Mouse (Mus musculus): Measurements from ENCODE around the gene Erg. TPM values are rescaled to one million over a fixed set of nuclear protein-coding genes. Genes with fewer than 3 reads are reported as not detected.

Erg gene
- polyA plus RNA-seq, 1 experiment from 2014 or later: 4.0 TPM

DNA sequence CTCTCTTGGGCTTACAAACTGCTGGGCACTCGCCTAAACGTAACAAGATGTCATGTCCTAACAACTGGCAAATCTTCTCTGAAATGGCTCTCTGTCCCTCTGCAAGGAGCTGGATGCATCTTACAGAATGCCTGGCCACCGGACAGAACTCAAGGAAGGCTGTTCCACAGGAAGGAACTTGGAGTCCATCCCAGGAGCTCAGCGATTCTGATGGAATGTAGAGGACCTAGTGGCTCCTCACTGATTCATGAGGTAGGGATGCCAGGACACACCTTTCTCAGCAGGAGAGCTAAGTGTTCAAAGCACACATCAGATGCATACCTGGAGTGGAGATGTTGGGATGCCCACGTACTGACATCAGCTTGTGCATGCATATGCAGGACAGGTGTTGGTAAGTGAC, 221.2 kb downstream of the Erg start:
- H3K36me3 ChIP-seq: no peaks in the 10 kb centered on the region
- H3K4me1 ChIP-seq (replicated peaks): peaks cover 7% of the 10 kb centered on the region; the same call in 1 of the 2 replicates
- H3K4me2 ChIP-seq (replicated peaks): no peak overlapping the region
- WGBS: 87% methylated on average over 5 of the region's 5 CpGs
- no peak overlapping the region for H3K4me3 ChIP-seq (replicated peaks)
- no peaks in the 10 kb centered on the region for H3K27me3 ChIP-seq (replicated peaks)
- H3K9me3 ChIP-seq: no peaks in the 10 kb centered on the region
- no peak overlapping the region for H3K9ac ChIP-seq
- ATAC-seq: no peak
- H3K27ac ChIP-seq: no peak overlapping the region

DNA sequence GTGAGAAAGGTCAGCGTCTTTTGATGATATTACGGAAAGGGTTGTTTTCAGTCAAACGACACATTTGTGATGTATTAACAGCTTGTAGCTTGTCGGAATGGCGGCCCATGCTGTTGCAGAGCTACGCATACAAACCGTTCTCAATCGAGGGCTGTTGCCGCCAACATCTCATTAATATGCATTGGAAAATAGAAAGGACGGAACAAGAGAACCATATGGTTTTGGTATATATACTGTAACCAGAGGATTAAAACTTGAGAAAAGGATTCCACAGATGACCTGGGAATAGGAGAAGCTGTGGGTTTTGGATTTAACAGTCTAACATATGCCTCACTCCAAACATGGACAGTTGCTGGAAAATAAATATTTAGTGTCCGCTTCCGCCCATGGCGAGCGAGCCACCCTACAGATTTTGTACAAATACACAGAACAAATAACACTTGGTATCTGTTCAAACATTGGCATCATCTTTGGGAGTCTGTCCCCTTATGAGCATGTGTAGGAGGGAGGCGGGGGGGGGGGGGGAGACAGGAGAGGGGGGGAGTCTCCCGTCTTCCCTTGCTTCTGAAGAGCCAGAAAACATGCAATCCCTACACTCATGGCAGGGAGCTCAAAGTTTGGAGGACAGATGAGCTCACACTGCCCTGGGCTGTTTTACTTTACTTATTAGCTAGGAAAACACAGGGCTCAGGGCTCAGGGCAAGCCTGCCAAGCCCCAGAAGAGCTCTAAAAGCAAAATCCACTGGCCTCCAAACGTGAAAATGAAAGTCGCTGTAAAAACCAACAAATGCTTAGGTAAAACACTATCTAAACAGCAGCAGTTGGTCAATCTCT, 222.5 kb downstream of the Erg start:
- H3K36me3 ChIP-seq: no peaks in the 10 kb centered on the region

DNA sequence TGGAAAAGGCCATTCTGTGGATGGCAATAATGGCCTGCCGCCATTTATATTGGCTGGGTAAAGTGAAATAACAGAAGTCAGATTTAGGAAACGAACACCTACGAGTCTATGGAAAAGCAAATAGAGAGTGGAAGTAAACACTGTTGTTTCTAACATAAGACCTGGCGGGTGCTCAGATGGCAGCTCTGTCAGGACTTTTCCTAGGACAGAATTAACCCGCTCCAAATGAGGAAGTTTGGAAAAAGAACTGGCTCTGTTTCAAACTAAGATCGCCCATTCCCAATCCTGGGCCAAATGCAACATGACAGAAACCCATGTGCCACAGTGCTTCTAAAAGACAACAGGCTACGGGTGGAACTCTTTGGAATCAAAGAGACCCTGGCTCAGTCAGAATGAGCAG, 224.4 kb downstream of the Erg start:
- peaks cover 7% of the 10 kb centered on the region; the same call in 1 of the 2 replicates for H3K4me1 ChIP-seq (replicated peaks)
- ATAC-seq: no peak
- H3K9ac ChIP-seq: no peak overlapping the region
- no peaks in the 10 kb centered on the region for H3K27me3 ChIP-seq (replicated peaks)
- no peak overlapping the region for H3K4me2 ChIP-seq (replicated peaks)
- no peak overlapping the region for H3K4me3 ChIP-seq (replicated peaks)
- no peaks in the 10 kb centered on the region for H3K36me3 ChIP-seq
- H3K9me3 ChIP-seq: no peaks in the 10 kb centered on the region
- 87% methylated on average over 7 of the region's 7 CpGs for WGBS
- no peak overlapping the region for H3K27ac ChIP-seq

More for the DNA sequence above, 222.5 kb downstream of the Erg start:
- ATAC-seq: peak; percentile 46
- Histone ChIP-seq H3K4me1 (replicated peaks) (peaks cover 7% of the 10 kb centered on the region; the same call in 1 of the 2 replicates), H3K27ac (peak overlapping the region; percentile 75), H3K9me3 (no peaks in the 10 kb centered on the region), H3K9ac (no peak overlapping the region), H3K4me2 (replicated peaks) (no peak overlapping the region), H3K4me3 (replicated peaks) (no peak overlapping the region), H3K27me3 (replicated peaks) (no peaks in the 10 kb centered on the region)
- 64% methylated on average over 18 of the region's 18 CpGs for WGBS

DNA sequence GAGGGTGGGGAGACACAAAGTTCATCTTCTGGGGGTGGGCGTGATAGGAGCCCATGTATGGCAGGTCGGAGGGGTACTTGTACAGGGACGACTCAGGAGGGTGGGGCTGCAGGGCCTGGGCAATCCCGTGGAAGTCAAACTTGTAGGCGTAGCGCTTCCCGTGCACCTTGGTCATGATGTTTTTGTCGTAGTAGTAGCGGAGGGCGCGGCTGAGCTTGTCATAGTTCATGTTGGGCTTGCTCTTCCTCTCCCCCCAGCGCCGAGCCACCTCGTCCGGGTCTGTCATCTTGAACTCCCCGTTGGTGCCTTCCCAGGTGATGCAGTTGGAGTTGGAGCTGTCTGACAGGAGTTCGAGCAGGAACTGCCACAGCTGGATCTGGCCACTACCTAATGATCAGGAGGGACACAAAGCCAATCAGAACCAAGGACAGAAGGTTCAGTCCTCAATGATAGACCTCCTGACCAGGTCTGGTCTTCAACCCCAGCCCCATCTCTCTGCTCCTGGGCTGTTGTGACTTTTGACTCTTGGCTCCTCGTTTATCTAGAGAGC, 225.4 kb downstream of the Erg start:
- 91% methylated on average over 18 of the region's 18 CpGs for WGBS
- H3K9me3 ChIP-seq: no peaks in the 10 kb centered on the region
- H3K4me1 ChIP-seq (replicated peaks): peaks cover 7% of the 10 kb centered on the region; the same call in 1 of the 2 replicates
- no peak overlapping the region for H3K4me2 ChIP-seq (replicated peaks)
- H3K27ac ChIP-seq: no peak overlapping the region
- H3K27me3 ChIP-seq (replicated peaks): no peaks in the 10 kb centered on the region
- H3K36me3 ChIP-seq: no peaks in the 10 kb centered on the region
- ATAC-seq: no peak
- no peak overlapping the region for H3K9ac ChIP-seq
- H3K4me3 ChIP-seq (replicated peaks): no peak overlapping the region

DNA sequence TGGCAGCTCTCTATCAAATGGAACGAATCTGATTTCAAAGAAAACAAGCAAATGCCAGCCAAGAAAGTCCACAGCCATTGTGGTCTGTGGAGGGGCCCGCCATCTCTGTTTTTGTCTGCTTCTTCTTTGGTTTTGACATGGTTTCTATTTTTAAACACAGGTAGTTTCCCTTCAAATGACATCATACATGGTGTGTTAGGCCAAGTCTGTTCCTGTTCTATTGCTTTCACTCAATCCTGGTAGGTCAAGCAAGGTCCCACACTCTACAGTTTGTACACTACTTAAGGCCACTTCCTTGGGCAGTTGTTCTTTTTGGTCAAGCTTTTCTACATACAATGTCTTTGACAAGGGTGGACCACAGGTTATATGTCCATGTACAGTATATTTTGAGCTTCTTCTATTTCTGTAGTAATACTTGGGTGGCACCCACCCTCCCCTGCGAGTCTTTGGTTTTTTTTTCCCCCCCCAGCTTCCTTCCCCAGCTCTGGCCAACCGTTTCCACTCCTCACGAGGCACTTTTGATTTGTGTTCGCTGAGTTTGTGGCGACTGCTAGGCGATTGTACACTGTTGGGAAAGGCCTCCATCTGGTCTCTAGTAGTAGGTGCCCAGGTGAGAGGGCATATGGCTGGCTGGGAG, 226.1 kb downstream of the Erg start:
- no peak for ATAC-seq
- no peak overlapping the region for H3K27ac ChIP-seq
- peaks cover 7% of the 10 kb centered on the region; the same call in 1 of the 2 replicates for H3K4me1 ChIP-seq (replicated peaks)
- H3K9me3 ChIP-seq: no peaks in the 10 kb centered on the region
- no peak overlapping the region for H3K4me2 ChIP-seq (replicated peaks)
- no peaks in the 10 kb centered on the region for H3K27me3 ChIP-seq (replicated peaks)
- no peak overlapping the region for H3K9ac ChIP-seq
- no peak overlapping the region for H3K4me3 ChIP-seq (replicated peaks)
- no peaks in the 10 kb centered on the region for H3K36me3 ChIP-seq
- 88% methylated on average over 8 of the region's 8 CpGs for WGBS

DNA sequence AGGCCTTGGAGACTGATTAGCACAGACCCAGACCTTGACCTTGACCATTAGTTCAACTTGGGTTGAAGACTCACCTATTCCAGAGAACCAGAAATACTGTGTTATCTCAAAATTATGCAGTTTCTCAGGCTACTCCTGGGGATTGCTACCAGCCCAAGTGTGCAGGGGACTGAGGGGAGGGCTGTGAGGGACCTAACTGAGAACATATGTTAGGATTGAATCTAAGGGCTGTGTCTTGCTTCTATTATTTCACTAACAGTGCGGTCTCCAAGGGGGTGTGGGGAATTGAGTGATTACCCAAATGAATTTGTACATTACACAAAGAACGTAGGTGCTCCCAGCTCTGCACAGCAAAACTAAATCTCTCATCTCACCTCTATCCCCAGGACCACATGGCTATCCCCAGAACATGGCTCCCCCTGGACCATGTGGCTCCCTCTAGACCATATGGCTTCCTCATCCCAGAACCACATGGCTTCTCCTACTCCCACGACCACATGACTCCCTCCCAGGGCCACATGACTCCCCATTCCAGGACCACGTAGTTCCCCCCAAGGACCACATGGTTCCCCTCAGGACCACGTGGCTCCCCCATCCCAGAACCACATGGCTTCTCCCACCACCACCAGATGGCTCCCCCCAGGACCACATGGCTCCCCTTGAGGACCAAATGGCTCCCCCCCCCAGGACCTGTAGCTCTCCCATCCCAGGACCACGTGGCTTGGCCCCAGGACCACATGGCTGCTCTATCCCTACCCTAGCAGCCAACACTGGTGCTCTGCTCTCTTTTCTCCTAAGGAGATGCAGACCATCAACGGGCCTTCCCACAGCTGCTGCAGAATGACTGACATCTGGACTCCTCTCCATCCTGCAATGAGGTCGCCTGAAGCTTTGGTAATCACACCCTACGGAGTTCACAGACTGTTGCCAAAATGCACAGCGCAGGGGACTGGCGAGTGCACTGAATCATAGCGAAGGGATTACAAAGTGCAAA, 229.1 kb downstream of the Erg start:
- Histone ChIP-seq H3K4me2 (replicated peaks) (no peak overlapping the region), H3K9me3 (no peaks in the 10 kb centered on the region), H3K4me1 (replicated peaks) (no peaks in the 10 kb centered on the region), H3K4me3 (replicated peaks) (no peak overlapping the region), H3K9ac (no peak overlapping the region), H3K27me3 (replicated peaks) (no peaks in the 10 kb centered on the region), H3K36me3 (no peaks in the 10 kb centered on the region), H3K27ac (no peak overlapping the region)
- no peak for ATAC-seq
- 79% methylated on average over 12 of the region's 12 CpGs for WGBS

DNA sequence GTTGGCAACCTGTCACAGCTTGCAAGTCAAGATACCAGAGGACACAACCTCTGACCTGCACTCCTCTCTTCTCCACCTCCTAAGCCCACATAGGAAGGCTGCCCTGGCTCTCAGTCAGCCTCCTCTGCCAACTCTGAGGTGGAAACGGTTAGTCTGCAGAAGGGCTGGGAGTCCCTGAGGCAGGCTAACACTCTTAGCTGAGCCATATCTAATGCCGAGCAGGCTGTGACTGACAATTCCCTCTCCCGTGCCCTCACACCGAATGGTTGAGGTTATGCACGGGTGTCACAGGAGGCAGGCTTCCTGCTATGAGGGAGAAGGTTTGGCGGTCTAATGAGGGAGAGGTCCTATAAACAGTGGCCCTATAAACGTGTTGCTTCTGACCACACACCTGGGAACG, 232.6 kb downstream of the Erg start:
- Histone ChIP-seq H3K4me1 (replicated peaks) (no peaks in the 10 kb centered on the region), H3K36me3 (no peaks in the 10 kb centered on the region), H3K4me3 (replicated peaks) (no peak overlapping the region), H3K9me3 (no peaks in the 10 kb centered on the region), H3K27me3 (replicated peaks) (no peaks in the 10 kb centered on the region), H3K27ac (no peak overlapping the region), H3K4me2 (replicated peaks) (no peak overlapping the region), H3K9ac (no peak overlapping the region)
- WGBS: 72% methylated on average over 8 of the region's 8 CpGs
- no peak for ATAC-seq

DNA sequence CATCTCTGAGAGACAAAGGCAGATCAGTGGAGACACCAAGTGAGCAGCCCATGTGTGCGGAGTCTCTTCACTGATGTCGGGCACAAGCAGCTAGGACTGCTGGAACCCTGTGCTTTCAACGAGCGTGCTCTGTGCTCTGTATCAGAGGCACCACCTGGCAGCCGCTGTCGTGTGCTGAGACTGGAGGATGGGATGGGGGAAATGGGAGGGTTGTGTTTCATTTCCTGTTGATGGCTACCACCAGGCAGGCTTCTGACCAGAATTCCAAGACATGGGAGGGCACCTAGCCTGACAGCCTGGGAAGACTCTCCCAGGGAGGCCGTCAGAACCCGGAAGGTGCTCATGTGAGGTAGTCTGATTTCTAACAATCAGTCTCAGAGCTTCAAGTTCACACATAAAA, 234.1 kb downstream of the Erg start:
- Histone ChIP-seq H3K9ac (no peak overlapping the region), H3K27me3 (replicated peaks) (no peaks in the 10 kb centered on the region), H3K4me3 (replicated peaks) (no peak overlapping the region), H3K36me3 (no peaks in the 10 kb centered on the region), H3K4me2 (replicated peaks) (no peak overlapping the region), H3K9me3 (no peaks in the 10 kb centered on the region), H3K4me1 (replicated peaks) (peaks cover 3% of the 10 kb centered on the region; the same call in 1 of the 2 replicates), H3K27ac (no peak overlapping the region)
- no peak for ATAC-seq
- WGBS: 51% methylated on average over 8 of the region's 8 CpGs

DNA sequence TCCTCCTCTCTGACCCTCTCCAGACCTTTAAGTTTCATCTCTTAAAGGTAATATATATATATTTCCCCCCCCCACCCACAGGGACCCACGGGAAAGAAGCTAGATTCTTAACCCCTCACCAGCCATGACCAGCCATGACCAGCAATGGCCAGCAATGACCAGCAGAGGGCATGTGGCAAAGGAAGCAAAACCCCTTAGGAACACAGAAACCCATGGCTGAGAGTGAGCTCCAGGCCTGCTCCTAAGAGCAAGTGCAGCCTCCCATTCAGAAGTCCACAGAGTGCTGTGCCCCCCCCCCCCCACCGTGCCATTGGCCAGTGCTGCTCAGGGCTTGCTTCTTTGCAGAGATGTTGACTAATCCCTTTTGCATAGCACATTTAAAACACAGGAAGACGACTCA, 235.9 kb downstream of the Erg start:
- no peak overlapping the region for H3K9ac ChIP-seq
- H3K4me3 ChIP-seq (replicated peaks): no peak overlapping the region
- peaks cover 7% of the 10 kb centered on the region; the same call in 1 of the 2 replicates for H3K4me1 ChIP-seq (replicated peaks)
- H3K36me3 ChIP-seq: no peaks in the 10 kb centered on the region
- 27% methylated on average over 3 of the region's 3 CpGs for WGBS
- peak; percentile 59; the same call in 1 of the 2 replicates for ATAC-seq
- H3K9me3 ChIP-seq: no peaks in the 10 kb centered on the region
- H3K4me2 ChIP-seq (replicated peaks): no peak overlapping the region
- no peak overlapping the region for H3K27ac ChIP-seq
- no peaks in the 10 kb centered on the region for H3K27me3 ChIP-seq (replicated peaks)

DNA sequence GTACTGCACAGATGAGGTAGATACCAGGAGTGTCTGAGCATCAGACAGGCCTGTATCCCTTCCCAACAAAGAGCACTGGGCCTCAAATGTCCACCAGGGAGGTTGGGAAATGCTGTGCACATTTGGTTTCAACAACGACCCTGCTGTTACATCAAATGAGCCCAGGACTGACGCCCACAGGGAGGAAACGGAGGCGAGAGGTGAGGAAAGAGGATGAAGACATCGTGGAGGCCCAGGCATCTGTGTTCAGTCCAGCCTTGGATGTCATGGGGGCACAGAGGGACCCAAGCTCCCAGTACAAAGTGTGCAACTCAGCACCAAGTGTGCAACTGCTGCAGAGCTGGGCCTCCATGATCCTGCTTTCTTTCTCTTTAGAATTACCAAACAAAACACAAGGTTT, 236.6 kb downstream of the Erg start:
- Histone ChIP-seq H3K4me2 (replicated peaks) (no peak overlapping the region), H3K4me3 (replicated peaks) (no peak overlapping the region), H3K9ac (no peak overlapping the region), H3K27me3 (replicated peaks) (no peaks in the 10 kb centered on the region), H3K4me1 (replicated peaks) (peaks cover 7% of the 10 kb centered on the region; the same call in 1 of the 2 replicates), H3K27ac (no peak overlapping the region), H3K36me3 (no peaks in the 10 kb centered on the region), H3K9me3 (no peaks in the 10 kb centered on the region)
- 77% methylated on average over 5 of the region's 5 CpGs for WGBS
- no peak for ATAC-seq

DNA sequence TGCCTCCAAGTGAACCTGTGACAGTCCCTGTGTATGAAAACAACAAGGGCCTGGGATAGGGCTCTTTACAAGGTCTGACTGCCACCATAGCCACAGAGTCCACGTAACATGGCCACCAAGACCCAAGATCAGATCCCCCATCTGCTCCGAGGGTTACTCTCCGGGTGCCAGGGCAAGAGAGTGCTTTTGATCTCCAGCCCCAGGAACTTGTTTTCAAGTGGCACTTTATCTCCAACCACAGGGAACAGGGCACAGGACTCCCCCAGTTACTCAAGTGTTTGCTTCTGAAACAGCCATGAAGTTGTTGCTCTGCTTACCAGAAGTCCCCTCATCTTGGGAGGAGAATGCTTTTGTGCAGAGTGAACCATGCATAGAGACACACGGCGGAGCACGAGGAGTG, 237.0 kb downstream of the Erg start:
- H3K27ac ChIP-seq: no peak overlapping the region
- no peak overlapping the region for H3K4me2 ChIP-seq (replicated peaks)
- H3K4me3 ChIP-seq (replicated peaks): no peak overlapping the region
- H3K27me3 ChIP-seq (replicated peaks): no peaks in the 10 kb centered on the region
- ATAC-seq: no peak
- H3K9ac ChIP-seq: no peak overlapping the region
- peaks cover 7% of the 10 kb centered on the region; the same call in 1 of the 2 replicates for H3K4me1 ChIP-seq (replicated peaks)
- 93% methylated on average over 6 of the region's 6 CpGs for WGBS
- H3K9me3 ChIP-seq: no peaks in the 10 kb centered on the region
- no peaks in the 10 kb centered on the region for H3K36me3 ChIP-seq
